Mouse (Mus musculus) cerebellum, postnatal 10 days (tissue): ENCODE measurements around the gene Hsbp1.

Experiments
- DNase-seq, 2 experiments: peaks; one replicate each; pipeline ENCODE4 v3.0.0; 2021; ENCODE audit warnings: mixed read lengths in 2 of 2

Hsbp1 gene

GRCm38 (mm10) chr8:119394097-119394496 lies 49.8 kb downstream of the Hsbp1 start:
- DNase-seq: no peak

- peak; percentile 98 to 99 for DNase-seq
Observed at GRCm38 (mm10) chr8:119394524-119395026, 50.3 kb downstream of the Hsbp1 start, which contains the start of gene Mlycd. Gene Mlycd, plus strand, starts transcription at chr8:119394878.

GRCm38 (mm10) chr8:119395072-119395950 lies 51.0 kb downstream of the Hsbp1 start:
- no peak for DNase-seq
